Mouse (Mus musculus): ENCODE data around the gene Mapkapk2. TPM values are rescaled to one million over a fixed set of nuclear protein-coding genes. Genes with fewer than 3 reads are reported as not detected.

Gene Mapkapk2
- polyA plus RNA-seq, 1 experiment from 2014 or later = 26.9 TPM

Other genes starting within 250 kb of the Mapkapk2 start
- gene Fcmr, start 232.2 kb downstream of the Mapkapk2 start, polyA plus RNA-seq (2015; fragmentation: Nextera tagmentation; extraction: Ambion mirVana) = not detected in 2 replicates
- not detected in 2 replicates for gene Il24, start 210.4 kb downstream of the Mapkapk2 start, polyA plus RNA-seq (2015; fragmentation: Nextera tagmentation; extraction: Ambion mirVana)
- gene Il20, start 186.4 kb downstream of the Mapkapk2 start, polyA plus RNA-seq (2015; fragmentation: Nextera tagmentation; extraction: Ambion mirVana) = not detected in 2 replicates
- not detected in 2 replicates for gene Il19, start 157.7 kb downstream of the Mapkapk2 start, polyA plus RNA-seq (2015; fragmentation: Nextera tagmentation; extraction: Ambion mirVana)
- not detected in 2 replicates for gene Il10, start 78.0 kb downstream of the Mapkapk2 start, polyA plus RNA-seq (2015; fragmentation: Nextera tagmentation; extraction: Ambion mirVana)
- gene Dyrk3, start 40.5 kb upstream of the Mapkapk2 start, polyA plus RNA-seq (2015; fragmentation: Nextera tagmentation; extraction: Ambion mirVana) = 17.9 and 20.8 TPM in 2 replicates
- gene Eif2d, start 55.4 kb upstream of the Mapkapk2 start, polyA plus RNA-seq (2015; fragmentation: Nextera tagmentation; extraction: Ambion mirVana) = 58.4 and 61.6 TPM in 2 replicates
- gene Rassf5, start 147.4 kb upstream of the Mapkapk2 start, polyA plus RNA-seq (2015; fragmentation: Nextera tagmentation; extraction: Ambion mirVana) = 1.2 and 1.8 TPM in 2 replicates
- gene Ikbke, start 181.8 kb upstream of the Mapkapk2 start, polyA plus RNA-seq (2015; fragmentation: Nextera tagmentation; extraction: Ambion mirVana) = 0.42 and 0.67 TPM in 2 replicates